Mouse (Mus musculus) ES-E14 (cell line): ENCODE measurements at regions not wholly inside any gene's neighbourhood (a gene's known extent, or its start where the extent isn't known, plus 50 kb on each side); places are given as distances from the start of the nearest gene placed in this dataset.

Experiments
- HCFC1 ChIP-seq: IDR thresholded peaks from 2 replicates; pipeline ENCODE4 v1.6.1; 2012; ENCODE audit warnings: low read length, inconsistent platforms, borderline replicate concordance; ENCODE audit not compliant: insufficient read depth
- ZNF384 ChIP-seq: IDR thresholded peaks from 2 replicates; pipeline ENCODE4 v1.6.1; 2012; ENCODE audit warnings: low read depth, low read length, inconsistent platforms

- TF ChIP-seq ZNF384 (no peak), HCFC1 (no peak)
Observed at GRCm38 (mm10) chr3:27769438-27769837, 58.3 kb upstream of the Fndc3b start.
